Mouse (Mus musculus) lung, postnatal 0 days (tissue): ENCODE results near the gene Fastkd5.
"Not testable (repeated sequence)": the region's sequence is repeated elsewhere in the genome, so short reads cannot be mapped to it uniquely, and the experiment has no call there.

Source experiments
- CTCF ChIP-seq: IDR thresholded peaks from 2 replicates; pipeline ENCODE4 v1.5.1; 2016; ENCODE audit warnings: antibody characterized with exemption, mild to moderate bottlenecking
- EP300 ChIP-seq: IDR thresholded peaks from 2 replicates; pipeline ENCODE4 v1.6.1; 2016; ENCODE audit warnings: antibody characterized with exemption, mild to moderate bottlenecking, control low read depth

DNA sequence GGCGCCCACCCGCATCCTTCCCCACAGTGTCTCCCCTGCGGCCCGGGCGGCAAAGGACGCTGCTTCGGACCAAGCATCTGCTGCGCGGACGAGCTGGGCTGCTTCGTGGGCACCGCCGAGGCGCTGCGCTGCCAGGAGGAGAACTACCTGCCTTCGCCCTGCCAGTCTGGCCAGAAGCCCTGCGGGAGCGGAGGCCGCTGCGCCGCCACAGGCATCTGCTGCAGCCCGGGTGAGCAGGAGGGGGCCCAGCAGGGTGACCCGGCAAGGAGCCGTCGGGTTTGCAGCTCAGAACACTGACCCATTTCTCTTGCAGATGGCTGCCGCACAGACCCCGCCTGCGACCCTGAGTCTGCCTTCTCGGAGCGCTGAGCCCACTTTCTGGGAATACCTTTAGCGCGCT lies 53.3 kb downstream of the Fastkd5 start:
- not testable (repeated sequence) for TF ChIP-seq CTCF, EP300
